Mouse (Mus musculus): ENCODE results near the gene Foxo6. TPM values are rescaled to one million over a fixed set of nuclear protein-coding genes. Genes with fewer than 3 reads are reported as not detected.

Foxo6 gene
- polyA plus RNA-seq, 1 experiment: 3.1 TPM

DNA sequence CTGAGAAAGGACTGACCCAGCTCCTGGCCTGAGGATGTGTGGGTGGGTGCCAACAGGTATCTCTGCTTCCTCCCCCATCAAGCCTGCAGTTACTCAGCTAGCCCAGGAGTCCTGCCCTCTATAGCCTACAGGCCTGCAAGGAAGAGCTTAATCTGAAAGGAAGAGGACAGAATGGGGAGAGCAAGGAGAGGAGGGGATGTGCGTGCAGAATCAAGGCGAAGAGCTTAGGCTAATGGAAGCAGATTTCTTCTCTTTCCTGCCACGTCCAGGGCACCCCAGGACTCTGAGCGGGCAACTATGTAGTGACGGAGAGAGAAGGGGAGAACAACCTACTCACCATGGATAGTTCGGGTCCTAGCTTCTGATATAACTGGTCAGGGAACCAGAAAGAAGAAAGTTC lies 37.9 kb upstream of the Foxo6 start:
- no peak overlapping the region for H3K27ac ChIP-seq (ENCODE audit: control insufficient read depth, insufficient read depth, low read depth, low read length)
- no peak overlapping the region for H3K4me3 ChIP-seq (ENCODE audit: control insufficient read depth, low read depth, low read length)
- H3K27me3 ChIP-seq (ENCODE audit: control insufficient read depth, insufficient read depth, low read length): no peaks in the 10 kb centered on the region
- no peaks in the 10 kb centered on the region for H3K36me3 ChIP-seq (ENCODE audit: control insufficient read depth, insufficient read depth, low read length)
- TF ChIP-seq CTCF (IDR thresholded peaks at IDR 0.05; ENCODE audit: control insufficient read depth, insufficient read depth, insufficient replicate concordance, low read depth, low read length): no peak
- TF ChIP-seq POLR2A (IDR thresholded peaks at IDR 0.05; ENCODE audit: control insufficient read depth, low read depth, low read length): no peak
- no peaks in the 10 kb centered on the region for H3K4me1 ChIP-seq (ENCODE audit: control insufficient read depth, insufficient read depth, low read length)

GRCm38 (mm10) chr4:120323858-120324257 lies 36.7 kb upstream of the Foxo6 start:
- Histone ChIP-seq H3K27me3 (ENCODE audit: control insufficient read depth, insufficient read depth, low read length) (no peaks in the 10 kb centered on the region), H3K4me3 (ENCODE audit: control insufficient read depth, low read depth, low read length) (no peak overlapping the region), H3K4me1 (ENCODE audit: control insufficient read depth, insufficient read depth, low read length) (no peaks in the 10 kb centered on the region), H3K36me3 (ENCODE audit: control insufficient read depth, insufficient read depth, low read length) (no peaks in the 10 kb centered on the region), H3K27ac (ENCODE audit: control insufficient read depth, insufficient read depth, low read depth, low read length) (no peak overlapping the region)
- no peak for TF ChIP-seq CTCF (IDR thresholded peaks at IDR 0.05; ENCODE audit: control insufficient read depth, insufficient read depth, insufficient replicate concordance, low read depth, low read length)
- TF ChIP-seq POLR2A (IDR thresholded peaks at IDR 0.05; ENCODE audit: control insufficient read depth, low read depth, low read length): no peak

DNA sequence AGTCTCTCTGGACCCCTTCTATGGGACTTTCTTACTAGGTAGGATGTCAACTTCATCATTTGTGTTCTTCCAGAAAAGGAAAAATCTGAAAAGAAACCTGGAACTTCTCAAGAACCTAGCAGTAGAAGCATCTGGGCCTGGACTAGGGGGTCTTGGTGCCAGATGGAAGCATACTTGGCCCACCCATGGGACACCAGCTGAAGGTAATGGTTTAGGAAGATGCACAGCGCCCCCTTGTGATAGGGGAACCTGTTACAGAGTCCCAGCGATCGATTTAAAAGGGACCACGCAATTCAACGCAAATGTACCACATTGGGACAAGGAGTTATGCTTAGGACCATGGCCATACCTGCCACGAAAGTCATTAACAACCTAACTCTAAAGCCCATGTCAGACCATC lies 36.0 kb upstream of the Foxo6 start:
- no peak overlapping the region for H3K27ac ChIP-seq (ENCODE audit: control insufficient read depth, insufficient read depth, low read depth, low read length)
- no peaks in the 10 kb centered on the region for H3K36me3 ChIP-seq (ENCODE audit: control insufficient read depth, insufficient read depth, low read length)
- TF ChIP-seq POLR2A (IDR thresholded peaks at IDR 0.05; ENCODE audit: control insufficient read depth, low read depth, low read length): no peak
- TF ChIP-seq CTCF (IDR thresholded peaks at IDR 0.05; ENCODE audit: control insufficient read depth, insufficient read depth, insufficient replicate concordance, low read depth, low read length): no peak
- H3K4me3 ChIP-seq (ENCODE audit: control insufficient read depth, low read depth, low read length): no peak overlapping the region
- H3K27me3 ChIP-seq (ENCODE audit: control insufficient read depth, insufficient read depth, low read length): no peaks in the 10 kb centered on the region
- H3K4me1 ChIP-seq (ENCODE audit: control insufficient read depth, insufficient read depth, low read length): no peaks in the 10 kb centered on the region

DNA sequence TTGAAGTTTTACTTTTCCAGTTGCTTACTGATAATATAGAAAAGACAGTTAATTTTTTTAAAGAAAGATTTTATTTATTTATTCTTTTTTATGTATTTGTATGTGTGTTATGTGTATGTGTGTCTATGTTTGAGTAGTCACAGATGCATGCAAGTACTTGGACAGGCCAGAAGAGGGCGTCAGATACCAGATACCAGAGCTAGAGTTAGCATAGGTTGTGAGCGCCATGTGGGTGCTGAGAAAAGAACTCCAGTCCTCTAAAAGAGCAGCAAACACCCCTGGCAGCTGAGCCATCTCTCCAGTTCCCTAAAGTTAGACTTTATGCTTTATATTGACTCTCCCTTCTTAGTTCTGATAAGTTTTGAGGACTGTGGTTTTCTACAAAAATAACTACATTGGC lies 30.4 kb upstream of the Foxo6 start:
- TF ChIP-seq POLR2A (IDR thresholded peaks at IDR 0.05; ENCODE audit: control insufficient read depth, low read depth, low read length) (no peak), CTCF (IDR thresholded peaks at IDR 0.05; ENCODE audit: control insufficient read depth, insufficient read depth, insufficient replicate concordance, low read depth, low read length) (no peak)
- Histone ChIP-seq H3K27me3 (ENCODE audit: control insufficient read depth, insufficient read depth, low read length) (no peaks in the 10 kb centered on the region), H3K27ac (ENCODE audit: control insufficient read depth, insufficient read depth, low read depth, low read length) (no peak overlapping the region), H3K36me3 (ENCODE audit: control insufficient read depth, insufficient read depth, low read length) (no peaks in the 10 kb centered on the region), H3K4me3 (ENCODE audit: control insufficient read depth, low read depth, low read length) (no peak overlapping the region), H3K4me1 (ENCODE audit: control insufficient read depth, insufficient read depth, low read length) (no peaks in the 10 kb centered on the region)

GRCm38 (mm10) chr4:120316716-120317115 lies 29.6 kb upstream of the Foxo6 start:
- no peaks in the 10 kb centered on the region for H3K36me3 ChIP-seq (ENCODE audit: control insufficient read depth, insufficient read depth, low read length)
- no peak for TF ChIP-seq CTCF (IDR thresholded peaks at IDR 0.05; ENCODE audit: control insufficient read depth, insufficient read depth, insufficient replicate concordance, low read depth, low read length)
- TF ChIP-seq POLR2A (IDR thresholded peaks at IDR 0.05; ENCODE audit: control insufficient read depth, low read depth, low read length): no peak

GRCm38 (mm10) chr4:120314571-120314970 lies 27.4 kb upstream of the Foxo6 start:
- no peak overlapping the region for H3K4me3 ChIP-seq (ENCODE audit: control insufficient read depth, low read depth, low read length)
- TF ChIP-seq POLR2A (IDR thresholded peaks at IDR 0.05; ENCODE audit: control insufficient read depth, low read depth, low read length) (no peak), CTCF (IDR thresholded peaks at IDR 0.05; ENCODE audit: control insufficient read depth, insufficient read depth, insufficient replicate concordance, low read depth, low read length) (no peak)
- H3K4me1 ChIP-seq (ENCODE audit: control insufficient read depth, insufficient read depth, low read length): no peaks in the 10 kb centered on the region
- H3K36me3 ChIP-seq (ENCODE audit: control insufficient read depth, insufficient read depth, low read length): no peaks in the 10 kb centered on the region
- no peaks in the 10 kb centered on the region for H3K27me3 ChIP-seq (ENCODE audit: control insufficient read depth, insufficient read depth, low read length)
- no peak overlapping the region for H3K27ac ChIP-seq (ENCODE audit: control insufficient read depth, insufficient read depth, low read depth, low read length)

More at GRCm38 (mm10) chr4:120316716-120317115, 29.6 kb upstream of the Foxo6 start:
- Histone ChIP-seq H3K27ac (ENCODE audit: control insufficient read depth, insufficient read depth, low read depth, low read length) (no peak overlapping the region), H3K4me3 (ENCODE audit: control insufficient read depth, low read depth, low read length) (no peak overlapping the region), H3K4me1 (ENCODE audit: control insufficient read depth, insufficient read depth, low read length) (no peaks in the 10 kb centered on the region), H3K27me3 (ENCODE audit: control insufficient read depth, insufficient read depth, low read length) (no peaks in the 10 kb centered on the region)

- Histone ChIP-seq H3K4me3 (ENCODE audit: control insufficient read depth, low read depth, low read length) (no peak overlapping the region), H3K36me3 (ENCODE audit: control insufficient read depth, insufficient read depth, low read length) (no peaks in the 10 kb centered on the region), H3K27ac (ENCODE audit: control insufficient read depth, insufficient read depth, low read depth, low read length) (no peak overlapping the region), H3K4me1 (ENCODE audit: control insufficient read depth, insufficient read depth, low read length) (no peaks in the 10 kb centered on the region), H3K27me3 (ENCODE audit: control insufficient read depth, insufficient read depth, low read length) (no peaks in the 10 kb centered on the region)
- TF ChIP-seq POLR2A (IDR thresholded peaks at IDR 0.05; ENCODE audit: control insufficient read depth, low read depth, low read length) (no peak), CTCF (IDR thresholded peaks at IDR 0.05; ENCODE audit: control insufficient read depth, insufficient read depth, insufficient replicate concordance, low read depth, low read length) (no peak)
Measured at GRCm38 (mm10) chr4:120313309-120313708, 26.2 kb upstream of the Foxo6 start.

DNA sequence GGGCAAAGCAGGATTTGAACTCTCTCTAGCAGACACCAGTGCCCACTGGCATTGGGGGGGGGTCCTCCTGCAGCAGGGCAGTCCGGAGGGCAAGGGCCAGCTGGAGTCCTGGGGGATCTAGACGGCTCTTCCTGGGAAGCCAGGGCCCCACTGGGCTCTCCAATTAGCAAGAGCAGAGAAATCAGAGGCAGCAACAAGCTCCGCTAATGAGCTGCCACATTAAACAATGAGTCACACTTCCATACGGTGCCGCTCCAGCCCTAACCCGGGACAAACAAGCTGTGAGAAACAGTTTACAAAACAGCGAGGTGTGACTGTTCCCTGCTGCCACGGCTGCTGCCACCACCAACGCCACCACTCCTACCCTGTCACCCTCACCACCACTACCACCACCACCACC lies 17.4 kb upstream of the Foxo6 start:
- Histone ChIP-seq H3K27me3 (ENCODE audit: control insufficient read depth, insufficient read depth, low read length) (no peaks in the 10 kb centered on the region), H3K4me1 (ENCODE audit: control insufficient read depth, insufficient read depth, low read length) (no peaks in the 10 kb centered on the region), H3K36me3 (ENCODE audit: control insufficient read depth, insufficient read depth, low read length) (no peaks in the 10 kb centered on the region), H3K4me3 (ENCODE audit: control insufficient read depth, low read depth, low read length) (no peak overlapping the region), H3K27ac (ENCODE audit: control insufficient read depth, insufficient read depth, low read depth, low read length) (no peak overlapping the region)
- TF ChIP-seq CTCF (IDR thresholded peaks at IDR 0.05; ENCODE audit: control insufficient read depth, insufficient read depth, insufficient replicate concordance, low read depth, low read length) (no peak), POLR2A (IDR thresholded peaks at IDR 0.05; ENCODE audit: control insufficient read depth, low read depth, low read length) (no peak)

All from testis, adult 2 months (tissue).